Comparison of ENCODE assay signal across 8 mouse cellular contexts in the genomic region with DNA sequence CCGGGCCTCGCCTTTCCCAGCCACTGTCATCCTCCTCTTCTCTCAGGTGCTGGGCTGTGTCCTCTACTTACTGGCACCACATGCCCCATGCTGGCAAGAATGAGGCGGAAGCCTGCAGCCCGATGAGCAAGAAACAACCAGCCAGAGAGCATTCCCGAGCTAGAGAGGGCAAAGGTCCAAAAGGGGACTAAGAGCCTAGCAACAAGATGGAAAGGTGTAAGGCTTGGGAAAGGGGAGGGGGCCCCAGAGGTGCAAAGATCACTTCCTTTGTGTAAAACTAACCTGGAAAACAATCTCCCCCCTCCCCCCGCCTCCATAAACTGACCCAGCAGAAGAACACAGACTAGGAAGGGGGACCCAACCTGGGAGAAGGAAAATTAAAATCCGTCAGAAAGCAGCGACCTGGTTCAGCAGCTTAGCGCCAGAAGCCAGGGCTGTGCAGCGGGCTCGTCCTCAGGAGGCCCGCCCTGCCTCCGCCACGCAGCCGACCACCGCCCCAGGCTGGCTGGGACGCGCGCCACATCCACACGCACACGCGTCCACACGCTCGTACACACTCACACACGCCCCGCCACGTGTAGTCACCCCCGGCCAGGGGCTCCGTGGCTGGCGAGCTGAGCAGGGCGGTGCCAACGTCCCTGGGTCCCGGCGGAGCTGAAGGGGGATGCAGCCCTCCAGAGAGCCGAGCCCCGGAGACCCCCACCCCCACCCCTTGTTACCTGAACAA. TPM values are rescaled to one million over a fixed set of nuclear protein-coding genes. Genes with fewer than 3 reads are reported as not detected.
DNase-seq lines count a peak whose midpoint lies in the region; ATAC-seq and TF ChIP-seq lines count a peak whose summit lies in the region.

No protein-coding gene starts in this region.

- H3K9me3 ChIP-seq in forebrain, embryonic 15.5 days, result no peaks in the 10 kb centered on the region

- H3K9ac ChIP-seq in forebrain, embryonic 15.5 days (replicated peaks), result peak overlapping the region; percentile 56
- peak overlapping the region; percentile 98 for H3K9ac ChIP-seq in liver, adult 2 months (ENCODE audit: low read depth, low read length)

- peaks cover 9% of the 10 kb centered on the region; the same call in 1 of the 2 replicates for H3K79me2 ChIP-seq in liver, adult 2 months (ENCODE audit: control insufficient read depth, insufficient read depth, low read length)

- peak; percentile 85 for ATAC-seq in forebrain, embryonic 15.5 days (replicated peaks)
- peak; percentile 21; the same call in 1 of the 2 replicates for ATAC-seq in monocyte, adult 5-6 weeks (replicated peaks; ENCODE audit: insufficient number of reproducible peaks, low FRiP score, low TSS enrichment, poor library complexity, severe bottlenecking)

- H3K36me3 ChIP-seq in forebrain, embryonic 15.5 days, result no peaks in the 10 kb centered on the region
- peaks cover 4% of the 10 kb centered on the region for H3K36me3 ChIP-seq in liver, adult 2 months (ENCODE audit: control insufficient read depth, insufficient read depth, low read length)

- WGBS in forebrain, embryonic 15.5 days, result 19% methylated on average over 35 of the region's 36 CpGs
- WGBS in liver, adult 2 months, result 3% methylated on average over 21 of the region's 36 CpGs

- peak overlapping the region; percentile 47 for H3K4me2 ChIP-seq in forebrain, embryonic 15.5 days (replicated peaks)

- peaks cover 22% of the 10 kb centered on the region; the same call in 1 of the 2 replicates for H3K4me1 ChIP-seq in forebrain, embryonic 15.5 days
- H3K4me1 ChIP-seq in liver, adult 2 months (ENCODE audit: control insufficient read depth, insufficient read depth, low read length), result peaks cover 9% of the 10 kb centered on the region

- peak overlapping the region; percentile 71 for H3K4me3 ChIP-seq in forebrain, embryonic 15.5 days
- peak overlapping the region; percentile 98 for H3K4me3 ChIP-seq in liver, adult 2 months (ENCODE audit: insufficient read depth, low read depth, low read length)

- TF ChIP-seq POLR2A in liver, adult 2 months (IDR thresholded peaks at IDR 0.05; ENCODE audit: extremely low read depth, insufficient read depth, low read length), result no peak

- peak; percentile 9 for DNase-seq in 3134 (ENCODE audit: extremely low read depth, insufficient read length, low spot score)
- DNase-seq in CD4-positive, CD25-positive, alpha-beta regulatory T cell, adult 2 months (ENCODE audit: low read depth, low spot score), result peak; percentile 58
- DNase-seq in cerebellum, adult 11 months, result peak; percentile 33
- peak; percentile 9 for DNase-seq in induced T-regulatory cell, adult 2 months (ENCODE audit: low read depth)
- DNase-seq in liver, adult 2 months (ENCODE audit: extremely low read depth, low read depth, low spot score), result peak; percentile 82
- DNase-seq in natural killer cell, adult 2 months (ENCODE audit: low spot score in 2 of 2), result no peak

- peak overlapping the region; percentile 65 for H3K27ac ChIP-seq in forebrain, embryonic 15.5 days (replicated peaks)
- H3K27ac ChIP-seq in liver, adult 2 months (replicated peaks; ENCODE audit: insufficient read depth, low read depth, low read length), result peak overlapping the region; percentile 96

- TF ChIP-seq CTCF in liver, adult 2 months (IDR thresholded peaks at IDR 0.05; ENCODE audit: low read depth, low read length), result no peak

- H3K27me3 ChIP-seq in forebrain, embryonic 15.5 days, result no peaks in the 10 kb centered on the region
- no peaks in the 10 kb centered on the region for H3K27me3 ChIP-seq in liver, adult 2 months (ENCODE audit: control insufficient read depth, insufficient read depth, low read length)

RNA-seq across cellular contexts. Expression of a gene that starts 0.8 kb away (rescaled TPM):
- polyA plus RNA-seq in forebrain, embryonic 15.5 days (2015; fragmentation: Nextera tagmentation; extraction: Ambion mirVana), result 7.6 and 9.7 TPM in 2 replicates
- 36.2 and 46.2 TPM in 2 replicates for total RNA-seq in liver, adult 2 months (2014; rRNA removed)
- 66.4 and 71.8 TPM in 2 replicates for polyA plus RNA-seq in liver, adult 2 months (2012; rRNA removed)
- total RNA-seq in monocyte, adult 5-6 weeks (2017), result 19.7 to 23.7 TPM (median 22.4 TPM) in 3 replicates

RNA-seq across cellular contexts. Expression of a gene that starts 48.7 kb away (rescaled TPM):
- 18.7 and 19.2 TPM in 2 replicates for polyA plus RNA-seq in forebrain, embryonic 15.5 days (2015; fragmentation: Nextera tagmentation; extraction: Ambion mirVana)
- 6.4 and 6.7 TPM in 2 replicates for total RNA-seq in liver, adult 2 months (2014; rRNA removed)
- polyA plus RNA-seq in liver, adult 2 months (2012; rRNA removed), result 1.4 and 2.2 TPM in 2 replicates
- 37.3 to 41.0 TPM (median 40.2 TPM) in 3 replicates for total RNA-seq in monocyte, adult 5-6 weeks (2017)

Comparison
In these comparisons a context has a peak if more than half of its experiments do, and no peak if none do; other contexts are left out.
1. DNase-seq: peak in 3134 (single experiment), CD4-positive, CD25-positive, alpha-beta regulatory T cell, adult 2 months (single experiment), cerebellum, adult 11 months (single experiment), induced T-regulatory cell, adult 2 months (single experiment) and liver, adult 2 months (single experiment); none in natural killer cell, adult 2 months (0 of 2).